Mouse (Mus musculus) lung, postnatal 14 days (tissue): ENCODE measurements around the gene Prkab1.

Experiments used
- DNase-seq: peaks from one replicate; pipeline ENCODE4 v3.0.0; 2021

The Prkab1 gene

DNA sequence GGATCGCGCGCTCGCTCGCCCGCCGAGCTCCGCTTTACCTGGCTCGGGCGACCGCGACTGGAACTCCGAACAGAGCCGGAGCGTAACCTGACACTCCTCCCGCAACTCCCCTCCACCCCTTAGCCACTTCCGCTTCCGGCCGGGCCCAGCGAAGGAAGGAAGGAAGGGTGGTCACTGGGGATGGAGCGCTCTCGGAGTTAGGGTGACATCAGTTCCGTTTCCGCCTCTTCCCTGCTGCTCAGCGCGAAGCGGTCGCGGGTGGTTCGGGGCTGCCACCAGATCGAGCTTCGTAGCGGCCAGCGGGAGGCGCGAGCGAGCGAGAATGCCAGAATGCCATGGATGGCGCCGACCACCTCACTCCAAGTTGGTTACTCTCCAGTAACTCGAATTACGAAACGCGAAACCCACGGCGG, at the start of gene Prkab1:
TSS of gene Prkab1 (minus strand) at position 182 of the 413 bp plus-strand sequence.
- DNase-seq = peak; percentile 93

DNA sequence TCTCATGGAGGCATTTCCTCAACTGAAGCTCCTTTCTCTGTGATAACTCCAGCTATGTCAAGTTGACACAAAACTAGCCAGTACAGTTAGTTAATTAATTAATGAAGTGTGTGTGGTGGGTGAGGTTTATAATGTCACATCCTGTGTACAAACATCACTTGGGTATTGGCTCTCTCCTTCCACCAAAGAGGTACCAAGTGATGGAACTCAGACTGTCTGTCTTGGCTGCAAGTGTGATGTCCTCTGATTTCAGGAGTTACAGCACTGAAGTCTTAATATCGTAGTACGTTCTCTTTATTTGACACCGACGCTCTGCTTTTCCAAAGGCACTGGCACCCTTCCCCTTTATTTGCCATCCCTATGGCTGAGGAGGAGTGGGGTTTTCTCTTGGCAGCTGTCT, 45.3 kb upstream of the Prkab1 start:
- DNase-seq = no peak

DNA sequence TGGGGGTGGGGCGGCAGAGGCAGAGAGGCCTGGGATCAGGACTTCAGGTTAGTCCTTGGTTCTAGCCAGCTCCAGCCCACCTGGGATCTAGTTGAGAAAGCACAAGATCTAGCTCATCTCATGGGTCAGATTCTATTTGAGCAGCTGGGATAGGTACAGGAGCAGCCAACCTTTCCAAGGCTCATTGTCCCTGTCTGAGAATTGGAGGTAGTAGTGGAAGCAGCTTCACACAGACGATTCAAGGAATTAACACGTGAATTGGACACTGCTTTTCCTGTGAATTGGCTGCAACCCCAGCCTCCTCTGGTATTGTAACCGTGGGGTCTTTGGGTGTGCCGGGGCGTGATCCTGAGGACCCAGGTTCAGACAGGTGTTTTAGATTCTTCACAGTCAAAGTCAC, 28.5 kb upstream of the Prkab1 start:
- no peak for DNase-seq

DNA sequence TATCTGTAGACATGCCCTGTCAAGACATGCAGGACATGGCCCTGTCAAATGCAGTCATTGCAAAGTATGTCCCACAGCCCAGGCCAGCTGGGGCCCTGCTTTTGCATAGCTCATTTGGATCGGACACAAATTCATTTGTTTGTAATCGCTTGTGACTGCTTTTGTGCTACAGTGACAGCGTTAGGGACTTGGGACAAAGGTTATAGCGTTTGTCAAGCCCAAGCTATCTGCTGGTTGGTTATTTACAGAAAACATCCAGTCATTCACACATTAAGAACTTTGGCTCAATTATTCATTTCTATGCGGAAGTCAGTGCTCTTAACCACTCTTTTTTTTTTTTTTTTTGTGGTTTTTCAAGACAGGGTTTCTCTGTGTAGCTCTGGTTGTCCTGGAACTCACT, 27.9 kb upstream of the Prkab1 start:
- no peak for DNase-seq

DNA sequence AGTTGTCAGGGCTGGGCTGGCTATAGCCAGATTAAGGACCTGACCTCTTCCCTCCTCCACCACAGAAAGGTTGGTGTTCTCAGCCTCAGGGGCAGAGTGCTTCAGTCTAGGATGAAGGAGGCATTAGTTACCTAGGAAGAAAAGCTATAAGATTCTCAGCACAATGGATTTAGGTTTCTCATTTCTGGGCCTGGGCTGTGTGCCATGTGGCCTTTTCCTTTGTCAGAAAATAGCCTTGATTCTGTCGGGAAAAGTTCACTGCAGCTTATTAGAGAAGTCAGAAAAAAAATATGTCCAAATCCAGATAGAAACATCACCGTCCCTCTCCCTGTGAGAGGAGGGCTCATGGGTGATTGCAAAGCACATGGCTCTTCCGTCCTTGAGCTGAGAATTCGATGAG, 25.5 kb upstream of the Prkab1 start:
- no peak for DNase-seq

DNA sequence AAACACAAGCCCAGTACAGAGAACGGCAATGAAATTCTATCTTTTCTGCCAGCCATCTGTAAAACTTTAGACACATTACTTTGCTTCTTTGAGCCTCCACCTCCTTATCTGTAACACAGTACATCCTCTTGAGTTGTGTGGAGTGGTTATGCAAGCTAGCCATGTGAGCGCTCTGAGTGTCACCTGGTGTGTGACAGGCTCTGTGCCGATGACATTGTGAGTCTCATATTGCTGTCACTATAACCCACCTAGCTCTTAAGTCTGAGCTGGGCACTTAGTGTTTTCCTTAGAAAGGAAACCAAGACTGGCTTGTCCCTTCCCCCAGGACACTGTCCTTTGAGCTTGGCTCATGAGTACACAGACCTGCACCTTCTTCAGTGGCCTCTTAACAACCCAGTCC, 24.0 kb upstream of the Prkab1 start:
- DNase-seq = no peak

DNA sequence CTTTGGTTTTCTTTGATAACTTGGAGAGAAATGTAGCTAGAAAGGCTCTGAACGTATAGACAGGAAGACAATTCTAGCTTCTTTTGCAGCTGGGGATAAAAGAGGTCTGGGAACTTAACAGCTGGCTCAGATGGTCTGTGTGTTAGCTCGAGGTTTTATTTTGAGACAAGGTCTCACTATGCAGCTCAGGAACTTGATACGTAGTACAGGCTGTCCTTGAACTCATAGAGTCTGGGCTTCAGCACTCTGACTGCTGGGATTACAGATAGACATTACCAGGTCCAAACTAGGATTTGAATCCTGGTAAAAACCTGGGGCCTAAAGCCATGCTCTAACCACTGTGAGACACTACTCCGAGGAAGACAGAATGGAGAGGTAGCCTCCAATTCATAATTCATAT, 21.9 kb upstream of the Prkab1 start:
- DNase-seq = no peak

DNA sequence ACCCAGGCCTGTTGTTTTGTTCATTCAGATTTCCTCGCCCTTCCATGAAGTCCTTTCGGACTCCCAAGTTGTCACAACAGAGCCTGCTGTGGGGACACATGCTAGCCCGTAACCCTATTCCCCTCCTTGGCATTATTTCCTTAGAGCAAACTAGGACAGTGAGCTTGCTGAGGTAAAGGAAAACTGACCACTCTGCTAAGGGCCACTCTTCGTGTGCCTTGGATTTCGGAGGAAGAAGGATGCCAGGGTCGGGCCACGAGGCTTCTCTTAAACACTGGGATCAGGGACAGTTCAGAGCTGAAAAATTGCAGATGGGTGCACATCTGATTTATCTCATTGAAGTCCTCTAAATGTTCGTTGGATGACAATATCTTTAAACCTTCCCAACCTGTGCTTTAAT, 21.3 kb upstream of the Prkab1 start:
- DNase-seq = no peak

DNA sequence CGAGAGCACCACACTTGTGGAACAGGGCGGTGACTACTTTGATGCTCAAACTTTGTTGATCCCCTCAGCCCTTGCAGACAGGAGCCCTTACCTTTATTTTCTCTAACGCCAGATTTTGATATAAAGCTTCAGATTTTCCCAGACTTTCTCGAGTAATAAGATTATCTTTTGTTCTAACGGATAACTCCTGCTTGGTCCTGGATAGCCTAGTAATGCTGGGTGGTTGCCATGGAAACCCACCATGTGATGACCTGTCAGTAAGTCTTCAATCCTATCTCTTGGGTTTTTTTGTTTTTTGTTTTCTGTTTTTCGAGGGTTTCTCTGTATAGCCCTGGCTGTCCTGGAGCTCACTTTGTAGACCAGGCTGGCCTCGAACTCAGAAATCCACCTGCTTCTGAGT, 17.9 kb upstream of the Prkab1 start:
- no peak for DNase-seq

DNA sequence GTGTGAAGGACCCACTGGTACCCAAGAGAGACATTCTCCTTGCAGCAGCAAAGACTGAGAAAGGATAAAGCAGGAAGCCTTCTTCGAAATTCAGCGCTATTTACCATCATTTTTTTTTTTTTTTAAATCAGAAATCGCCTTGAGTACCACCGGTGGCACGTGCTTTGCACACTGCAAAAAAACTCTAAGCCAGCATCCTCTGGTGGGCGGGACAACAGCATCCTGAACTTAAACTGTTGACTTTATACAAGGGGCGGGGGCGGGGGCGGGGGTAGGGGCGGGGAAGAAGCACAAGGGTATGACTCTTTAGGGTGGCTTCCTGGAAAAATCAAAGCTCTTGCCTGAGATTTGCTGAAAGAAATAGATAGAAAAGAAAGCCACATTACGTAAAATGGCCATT, 15.4 kb upstream of the Prkab1 start:
- DNase-seq = no peak

DNA sequence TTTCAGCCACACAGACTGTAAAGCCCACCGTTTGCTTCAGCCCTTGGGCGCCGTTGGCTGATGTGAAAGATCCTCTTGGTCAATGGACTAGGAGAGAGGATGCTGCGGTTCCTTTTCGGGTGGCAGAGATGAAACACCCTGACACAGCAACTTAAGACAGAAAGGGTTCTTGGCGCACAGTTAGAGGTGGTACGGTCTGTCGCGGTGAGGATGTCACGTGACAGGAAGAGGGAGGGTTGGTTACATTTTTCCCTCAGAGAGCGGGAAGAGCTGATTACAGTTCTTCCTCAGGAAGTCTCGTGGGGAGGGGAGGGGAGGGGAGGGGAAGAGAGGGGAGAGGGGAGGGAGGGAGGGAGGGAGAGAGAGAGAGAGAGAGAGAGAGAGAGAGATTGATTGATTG, 13.4 kb upstream of the Prkab1 start:
- DNase-seq = no peak

DNA sequence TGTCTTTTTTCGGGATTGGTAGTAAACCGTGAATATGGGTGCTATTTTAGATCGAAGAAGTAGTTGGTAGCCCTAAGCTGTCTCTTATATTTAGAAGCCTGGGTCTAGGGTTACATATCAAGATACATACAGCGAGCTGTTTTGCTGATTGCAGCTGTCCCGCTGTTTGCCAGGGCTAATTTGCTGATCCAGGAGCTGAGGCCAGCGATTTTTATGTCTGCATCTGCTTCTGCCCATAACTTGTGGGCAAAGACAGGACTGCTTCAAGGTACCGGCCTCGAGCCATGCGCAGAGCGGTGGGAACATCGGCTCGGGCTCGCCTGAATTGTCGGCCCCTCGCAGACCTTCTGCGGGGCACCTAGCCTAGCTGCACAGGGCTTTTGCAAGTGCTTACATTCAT, 12.2 kb upstream of the Prkab1 start:
- DNase-seq = no peak

DNA sequence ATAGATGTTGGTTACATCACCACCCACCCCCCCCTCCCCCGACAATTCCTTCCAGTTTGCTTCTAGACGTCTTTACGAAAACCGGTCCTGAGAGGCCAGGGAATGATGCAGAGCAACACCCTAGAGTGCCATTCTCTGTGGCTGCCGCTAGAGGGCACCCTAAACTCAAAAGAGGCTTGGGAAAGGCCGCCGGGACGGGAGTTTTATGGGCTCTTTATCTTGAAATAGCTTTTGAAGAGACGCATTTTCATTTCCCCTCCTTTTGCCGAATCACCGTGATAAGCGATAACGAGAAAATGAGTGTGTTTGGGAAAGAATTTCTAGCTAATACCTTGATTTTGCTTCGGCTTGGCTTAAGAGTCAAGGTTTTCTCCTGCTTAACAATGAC, 6.9 kb upstream of the Prkab1 start:
- DNase-seq = peak; percentile 80

DNA sequence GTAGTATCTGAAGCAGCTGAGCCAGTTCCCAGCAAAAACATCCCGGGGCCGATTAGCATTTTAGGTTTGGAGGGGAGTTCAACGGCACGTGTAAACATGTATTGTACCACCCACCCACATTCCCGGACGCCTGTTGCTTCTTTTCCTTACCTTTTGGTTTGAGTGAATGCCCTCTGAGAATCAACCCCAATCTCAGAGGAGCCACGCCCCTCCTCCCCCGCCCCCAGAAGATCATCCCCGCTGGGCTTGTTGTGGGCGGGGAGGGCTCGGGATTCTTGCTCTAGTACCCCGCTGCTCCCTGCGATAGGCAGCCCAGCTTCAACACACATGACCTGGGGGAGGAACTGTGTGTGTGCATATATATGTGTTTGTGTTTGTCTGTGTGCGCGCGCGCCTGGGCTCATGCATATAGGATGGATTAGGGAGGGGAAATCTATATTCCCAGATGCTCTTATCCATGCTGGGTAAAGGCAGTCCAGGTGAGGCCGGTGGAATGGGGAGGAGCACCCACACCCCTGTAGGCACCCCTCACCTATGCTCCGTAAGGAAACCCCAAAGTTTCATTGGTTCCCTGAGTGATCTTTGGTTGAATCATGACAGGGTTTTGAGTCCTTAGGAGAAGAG, 6.4 kb upstream of the Prkab1 start:
- no peak for DNase-seq

DNA sequence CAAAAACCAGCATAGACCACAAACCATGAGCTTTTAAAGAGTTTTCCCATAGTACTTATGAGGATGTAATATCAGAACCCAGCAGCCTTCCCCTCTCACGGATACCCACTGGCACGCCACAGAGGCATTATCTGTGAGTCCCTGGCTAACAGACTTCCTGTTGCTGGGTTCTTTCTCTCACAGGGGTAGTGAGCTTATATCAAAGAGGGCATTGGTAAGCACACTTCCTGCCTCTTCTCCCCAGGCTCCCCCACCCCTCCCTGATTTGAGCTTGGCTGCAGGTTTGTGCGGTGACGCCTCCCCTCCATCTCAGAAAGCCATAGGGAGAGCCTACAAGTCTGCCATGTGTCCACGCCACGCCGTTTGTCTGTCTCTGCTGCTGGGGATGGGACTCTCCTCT, 4.8 kb upstream of the Prkab1 start:
- no peak for DNase-seq

DNA sequence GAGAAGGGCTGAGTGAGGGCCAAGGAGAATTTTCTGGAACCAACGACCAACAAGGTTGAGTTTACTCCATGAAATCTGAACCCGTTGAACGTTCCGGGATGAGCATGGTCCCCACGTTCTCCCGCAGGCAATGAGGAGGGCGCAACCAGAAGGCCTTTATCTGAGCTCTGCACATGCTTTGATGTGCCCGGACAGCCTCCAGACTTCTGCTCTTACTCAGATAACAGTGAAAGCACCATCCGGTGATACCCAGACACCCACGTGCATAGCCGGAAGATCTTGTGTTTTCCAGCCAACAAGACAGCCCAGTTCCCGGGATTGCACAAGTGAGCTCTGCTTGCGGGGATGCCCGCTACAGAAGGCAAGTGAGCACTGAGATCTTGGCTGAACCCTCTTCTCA, 2.3 kb upstream of the Prkab1 start:
- DNase-seq = no peak

DNA sequence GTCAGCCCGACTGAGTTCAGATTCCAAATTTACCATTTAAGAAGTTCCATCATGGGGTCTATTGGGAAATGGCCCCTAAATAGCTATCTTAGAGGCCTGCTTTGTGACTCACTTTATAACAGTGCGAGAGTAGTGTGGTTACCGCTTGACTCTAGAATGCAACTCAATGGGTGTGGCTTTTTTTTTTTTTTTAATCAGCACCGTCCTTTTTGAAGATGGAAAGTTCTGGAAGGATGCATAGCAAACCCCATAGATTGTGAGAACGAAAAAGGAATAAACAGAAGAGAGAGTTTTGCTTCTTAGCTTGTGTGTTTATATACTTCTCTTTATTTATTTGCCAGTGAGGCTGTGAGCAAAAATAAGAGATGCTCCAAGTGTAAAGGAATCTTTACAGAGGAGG, 1.8 kb upstream of the Prkab1 start:
- DNase-seq = no peak

DNA sequence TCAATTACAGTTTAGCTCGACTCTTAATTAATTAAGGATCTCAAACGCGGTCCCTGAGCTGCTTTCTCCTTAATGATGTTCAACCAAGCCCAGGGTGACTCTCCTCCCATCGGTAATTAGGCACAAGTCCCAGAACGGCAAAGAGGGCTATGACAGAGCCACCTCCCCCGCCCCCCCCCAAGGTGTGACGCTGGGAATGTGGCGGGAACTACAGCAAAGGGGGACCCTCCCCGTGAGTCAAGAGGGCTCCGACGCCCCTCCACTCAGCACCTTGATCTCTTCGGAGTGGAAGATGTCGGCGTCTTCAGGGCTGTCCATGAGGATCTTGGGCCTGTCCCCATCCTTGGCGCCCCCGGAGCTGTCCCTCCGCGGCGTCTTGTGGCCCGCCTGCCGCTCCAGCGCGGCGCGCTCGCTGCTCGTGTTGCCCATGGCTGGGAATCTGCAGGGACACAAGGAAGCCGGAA, 455 bp downstream of the Prkab1 start:
- no peak for DNase-seq

DNA sequence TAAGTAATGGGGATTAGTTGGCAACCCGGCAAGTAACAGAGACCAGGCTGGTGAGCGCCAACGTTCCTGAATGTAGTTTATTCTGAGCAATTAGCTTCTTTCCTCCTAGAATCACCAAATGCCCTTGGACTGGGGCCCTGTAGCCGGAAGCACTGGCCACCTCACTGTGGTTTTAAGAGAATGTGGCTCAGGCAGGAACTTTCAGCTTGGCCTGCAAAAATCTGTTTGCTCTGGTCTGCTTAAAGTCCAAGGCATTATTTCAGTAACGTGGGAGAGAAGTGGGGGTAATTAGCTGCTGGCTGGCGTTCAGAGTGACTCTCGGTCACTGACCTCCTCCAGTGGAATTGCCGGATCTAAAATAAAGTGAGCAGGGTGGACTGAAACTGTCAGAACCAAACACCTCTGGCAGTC, 1.1 kb downstream of the Prkab1 start:
- no peak for DNase-seq

DNA sequence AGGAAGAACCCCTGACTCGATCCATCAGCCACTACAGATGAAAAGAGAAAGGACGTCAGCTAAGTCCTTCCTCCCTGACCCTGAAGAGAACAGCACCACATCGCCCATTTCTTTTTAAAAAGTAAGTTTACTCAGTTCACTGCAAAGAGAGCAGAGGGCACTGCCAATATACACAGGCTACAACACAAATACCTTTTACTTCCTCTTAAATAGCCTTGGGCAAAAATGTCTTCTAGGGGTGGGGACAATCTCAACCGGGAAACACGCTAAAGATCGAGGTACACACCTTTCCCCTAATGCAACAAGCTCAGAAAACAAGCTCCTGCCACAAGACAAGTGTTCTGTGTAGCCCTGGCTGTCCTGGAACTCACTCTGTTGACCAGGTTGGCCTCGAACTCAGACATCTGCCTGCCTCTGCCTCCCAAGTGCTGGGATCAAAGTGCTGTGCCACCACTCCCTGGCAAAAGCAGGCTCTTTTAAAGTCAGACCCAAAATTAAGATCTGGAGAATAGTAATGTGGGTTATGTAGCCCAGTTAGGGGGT, 1.6 kb downstream of the Prkab1 start:
- DNase-seq = no peak

DNA sequence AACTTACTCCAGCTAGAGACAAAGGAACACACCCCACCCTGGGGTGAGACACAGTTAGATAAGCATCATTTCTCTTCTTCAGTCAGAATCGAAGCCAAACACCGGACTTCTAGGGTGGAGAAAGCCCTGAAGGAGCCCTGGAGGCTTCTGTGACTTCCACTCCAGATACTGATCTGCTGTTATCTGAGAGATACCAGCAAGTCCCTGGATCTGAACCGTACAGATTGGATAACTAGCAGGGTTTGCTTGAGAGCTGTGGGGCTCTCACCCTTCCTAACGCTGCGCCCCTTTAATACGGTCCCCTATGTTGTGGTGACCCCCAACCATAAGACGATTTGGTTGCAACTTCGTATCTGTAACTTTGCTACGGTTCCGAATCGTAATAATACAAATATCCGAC, 2.2 kb downstream of the Prkab1 start:
- no peak for DNase-seq

DNA sequence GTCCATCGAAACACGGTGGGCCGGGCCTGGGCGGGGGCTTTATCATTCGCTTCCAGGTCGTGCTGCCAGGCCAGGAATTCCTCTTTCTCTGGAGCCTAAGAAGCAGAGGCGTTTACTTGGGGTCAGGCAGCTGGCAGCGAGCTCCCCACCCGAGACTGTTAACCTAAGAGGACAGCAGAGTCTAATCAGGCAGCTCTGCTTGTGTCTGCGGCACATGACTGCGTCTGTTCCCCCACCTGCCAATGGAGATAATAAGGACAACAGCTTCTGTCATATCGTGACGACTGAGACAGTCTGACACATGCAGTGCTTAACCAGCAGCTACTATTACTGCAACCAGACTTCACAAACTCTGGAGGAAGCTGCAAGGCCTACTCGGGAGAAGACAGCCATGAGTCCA, 2.8 kb downstream of the Prkab1 start:
- no peak for DNase-seq

DNA sequence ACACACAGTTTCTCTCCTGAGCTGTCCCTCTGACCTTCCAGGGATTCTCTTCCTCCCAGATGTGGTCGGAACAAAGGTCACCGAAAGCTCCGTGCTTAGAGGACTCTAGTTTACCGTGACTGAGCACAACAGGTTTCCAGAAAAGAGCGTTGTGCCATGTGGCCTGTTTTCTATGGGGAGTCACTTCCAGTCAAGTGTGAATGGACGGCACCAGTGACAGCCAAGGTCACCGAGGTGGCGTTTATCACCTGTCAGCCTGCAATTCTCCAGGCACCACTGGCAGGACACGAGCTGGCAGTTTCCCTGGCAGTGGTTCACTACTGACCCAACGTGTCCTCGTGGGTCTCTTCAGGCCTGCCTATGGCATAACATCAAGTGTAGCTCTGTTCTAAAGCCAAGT, 4.9 kb downstream of the Prkab1 start:
- DNase-seq = no peak

DNA sequence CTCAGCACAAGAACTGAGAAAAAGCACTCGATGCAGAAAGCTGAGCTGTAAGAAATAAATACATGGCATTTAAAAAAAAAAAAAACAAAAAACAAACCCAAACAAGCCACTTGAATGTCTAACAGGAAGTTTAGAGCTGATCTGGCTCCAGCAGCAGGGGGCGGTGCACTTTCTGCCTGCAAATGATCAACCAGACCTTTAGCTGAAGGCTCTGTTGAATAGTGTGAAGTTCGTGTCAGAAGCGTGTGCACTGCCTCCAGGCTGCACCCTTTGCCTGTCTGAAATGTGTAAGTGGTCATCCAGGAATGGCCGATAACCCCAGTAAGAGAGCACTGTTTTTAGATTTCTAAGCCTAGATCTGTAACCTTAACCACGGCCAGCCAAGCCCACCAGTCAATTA, 5.5 kb downstream of the Prkab1 start:
- DNase-seq = no peak

DNA sequence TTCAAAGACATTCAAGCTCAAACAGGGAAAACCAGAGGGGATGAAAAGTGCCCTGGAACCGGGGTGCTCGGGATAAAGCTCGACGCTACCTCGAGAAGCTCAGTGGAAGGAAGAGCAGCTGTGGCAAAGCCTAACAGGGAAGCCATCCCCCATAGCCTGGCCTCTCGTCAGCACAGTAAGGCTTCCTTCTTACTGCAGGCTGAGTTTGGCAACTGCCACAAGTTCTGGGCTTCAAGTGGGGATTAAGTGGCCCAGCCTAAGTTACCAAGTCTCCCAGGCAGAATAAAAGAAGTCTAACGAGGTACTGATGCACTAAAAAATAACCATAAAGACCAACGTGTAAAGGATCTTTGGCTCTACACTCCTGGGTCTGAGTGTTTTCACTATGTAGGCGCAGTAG, 6.1 kb downstream of the Prkab1 start:
- no peak for DNase-seq

DNA sequence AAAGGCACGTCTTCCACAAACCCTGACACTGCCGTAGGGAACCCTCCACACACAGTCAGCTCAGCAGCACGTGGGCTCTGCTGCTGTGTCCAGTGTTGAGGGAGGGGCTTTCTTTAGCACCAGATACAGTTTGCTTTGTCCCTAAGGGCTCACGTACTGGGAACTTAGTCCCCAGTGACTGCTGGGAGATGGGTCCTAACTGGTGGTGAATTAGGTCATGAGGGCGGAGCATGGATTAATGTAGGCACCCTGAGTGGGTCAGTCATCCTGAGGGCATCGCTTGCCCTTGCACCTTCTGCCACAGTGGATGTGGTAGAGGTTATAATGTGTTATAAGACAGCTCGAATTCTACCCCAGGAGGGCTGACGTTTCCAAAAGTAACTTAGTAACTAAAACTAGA, 6.9 kb downstream of the Prkab1 start:
- no peak for DNase-seq
